Mouse (Mus musculus) liver, embryonic 14.5 days (tissue): ENCODE measurements around the gene Zcchc17.

Experiments
- CTCF ChIP-seq: IDR thresholded peaks from 2 replicates; pipeline ENCODE4 v1.5.1; 2016; ENCODE audit warnings: antibody characterized with exemption, low read depth, control low read depth
- EP300 ChIP-seq: IDR thresholded peaks from 2 replicates; pipeline ENCODE4 v1.6.1; 2016; ENCODE audit warnings: antibody characterized with exemption, low read depth

DNA sequence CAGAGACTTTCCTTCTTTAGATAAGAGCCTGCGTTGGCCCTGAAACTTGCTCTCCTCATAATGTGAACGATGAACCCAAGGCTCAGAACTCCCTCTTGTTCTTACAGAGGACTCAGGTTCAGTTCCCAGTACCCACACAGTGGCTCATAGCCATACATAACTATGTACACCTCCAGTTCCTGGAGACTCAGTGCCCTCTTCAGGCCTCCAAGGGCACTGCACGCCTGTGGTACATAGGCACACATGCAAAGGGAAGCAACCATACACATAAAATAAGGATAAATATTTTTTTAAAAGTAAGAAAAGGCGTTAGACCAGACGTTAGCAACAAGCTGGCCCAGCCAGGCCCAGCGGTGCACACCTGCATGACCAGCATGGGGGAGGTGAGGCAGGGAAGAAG lies 10.1 kb downstream of the Zcchc17 start:
- peak; percentile 64 for TF ChIP-seq CTCF
- TF ChIP-seq EP300 = no peak
